Mouse (Mus musculus) megakaryocyte, embryonic 14.5 days (primary cell): ENCODE measurements around the gene Tmem63c.

Source experiments
- FLI1 ChIP-seq: IDR thresholded peaks from 2 replicates; pipeline ENCODE4 v1.6.1; 2012; ENCODE audit warnings: low read length, inconsistent platforms, mixed read lengths
- GATA1 ChIP-seq: IDR thresholded peaks from 3 replicates; pipeline ENCODE4 v1.6.1; 2012; ENCODE audit warnings: mixed read lengths, low read length, inconsistent platforms, borderline replicate concordance

DNA sequence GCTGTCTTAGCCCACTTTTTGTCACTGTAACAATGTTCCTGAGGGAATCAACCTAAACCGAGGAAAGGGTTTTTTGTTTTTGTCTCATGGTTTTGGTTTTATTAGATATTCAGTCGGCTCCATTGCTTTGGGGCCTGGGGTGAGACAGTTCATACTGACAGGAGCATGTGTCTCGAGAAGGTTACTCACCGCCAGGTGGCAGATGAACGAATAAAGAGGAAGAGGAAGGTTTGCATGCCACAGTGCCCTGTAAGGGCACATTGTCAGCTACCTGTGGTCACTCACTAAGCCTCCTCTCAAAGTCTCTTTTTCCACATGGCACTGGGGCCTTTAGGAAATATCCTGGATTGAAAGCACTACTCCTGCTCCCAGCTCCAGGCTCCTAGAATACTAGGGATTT is 49.4 kb downstream of the Tmem63c start:
- no peak for TF ChIP-seq GATA1
- TF ChIP-seq FLI1 = no peak
